Mouse (Mus musculus) neutrophil, adult 83 days (primary cell): ENCODE measurements around the gene Bpifb5. TPM values are rescaled to one million over a fixed set of nuclear protein-coding genes. Genes with fewer than 3 reads are reported as not detected.

Source experiments
- total RNA-seq, 2 experiments: library from RNA; stranded (reverse); gene quantifications; one replicate each; pipeline ENCODE4 v1.2.4; 2023

The Bpifb5 gene
- total RNA-seq = not detected

DNA sequence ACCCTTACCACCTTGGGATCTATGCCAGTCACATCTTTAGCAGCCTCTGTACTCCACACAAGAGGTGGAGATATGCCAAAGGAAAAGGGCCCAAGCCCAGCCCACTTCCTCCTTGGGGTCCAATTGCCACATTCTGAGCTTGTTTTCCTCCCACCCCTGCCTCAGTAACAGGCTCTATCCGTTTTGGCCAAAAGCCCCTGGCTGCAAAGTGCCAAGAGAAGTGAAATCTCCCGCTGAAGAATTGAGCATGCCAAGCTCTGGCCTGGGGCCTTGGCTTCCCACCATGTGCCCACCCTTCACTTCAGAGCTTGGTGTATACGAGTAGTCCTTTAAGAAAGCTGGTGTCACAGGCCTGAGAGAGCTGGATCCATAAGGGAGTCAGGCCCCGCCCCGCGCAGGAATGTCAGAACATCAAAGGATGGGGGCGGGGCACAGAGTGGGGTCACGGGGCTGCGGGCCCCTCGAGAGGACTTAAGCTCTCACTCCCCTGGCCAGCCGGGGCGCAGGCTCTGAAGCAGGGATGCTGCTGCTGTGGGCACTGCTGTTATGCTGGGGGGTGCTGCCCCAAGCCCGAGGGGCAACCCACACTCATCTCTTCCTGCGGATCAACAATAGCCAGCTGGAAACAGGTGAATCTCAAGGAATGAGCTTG, at the start of gene Bpifb5:
TSS of gene Bpifb5 (plus strand) at position 478 of the 652 bp plus-strand sequence.

DNA sequence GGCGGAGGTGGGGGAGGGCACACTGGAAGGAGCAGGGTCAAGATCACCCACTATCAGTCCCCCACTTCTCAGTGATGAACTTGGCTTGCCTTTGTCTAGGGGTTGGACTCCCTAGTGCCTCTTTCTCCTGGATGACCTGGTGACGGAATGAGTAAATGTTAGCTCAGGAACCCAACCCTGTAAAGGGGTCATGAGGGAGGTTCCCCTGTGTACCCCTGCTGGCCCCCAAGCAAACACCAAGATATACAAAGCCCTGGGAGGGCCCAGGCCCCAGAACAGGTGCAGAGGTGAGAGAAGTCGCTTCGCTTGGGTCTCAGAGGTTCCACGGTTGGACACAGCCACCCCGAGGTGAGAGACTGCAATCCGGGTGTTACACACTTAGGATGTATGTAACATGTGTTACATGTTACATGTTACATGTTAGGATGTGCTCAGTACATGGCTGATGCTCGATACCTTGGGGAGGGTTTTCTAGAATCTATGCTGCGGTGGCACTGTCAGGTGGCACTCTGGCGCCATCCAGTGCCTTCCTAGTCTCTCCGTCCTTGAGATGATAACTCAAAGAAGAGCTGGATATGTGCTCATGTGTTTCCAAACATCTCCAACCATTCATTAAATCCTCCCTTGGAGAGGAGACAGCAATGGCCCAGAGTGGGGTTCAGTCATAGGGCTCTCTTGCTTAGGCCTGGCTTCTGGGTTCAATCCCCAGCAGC, 32.8 kb upstream of the Bpifb5 start, which contains the start of gene Bpifb1:
TSS of gene Bpifb1 (plus strand) at position 273 of the 713 bp plus-strand sequence.

DNA sequence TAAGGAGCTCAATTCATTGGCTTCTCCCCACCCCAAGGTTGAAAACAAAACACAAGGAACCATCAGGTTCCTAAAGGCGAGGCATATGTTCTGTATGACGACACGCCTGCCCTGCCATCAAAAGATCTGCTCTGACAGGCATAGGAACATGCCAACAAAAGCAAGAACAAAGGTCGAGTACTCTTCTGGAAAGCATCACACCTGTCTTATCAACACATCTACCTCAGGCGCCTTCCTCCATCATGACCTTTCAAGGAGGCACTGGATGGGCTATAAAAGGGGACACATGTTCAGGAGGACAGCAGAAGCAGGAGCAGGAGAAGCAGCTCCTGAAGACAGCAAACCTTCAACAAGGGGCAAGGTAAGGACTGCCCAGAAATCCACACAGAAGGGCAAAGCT, 34.0 kb downstream of the Bpifb5 start, which contains the start of gene Bpifb9a:
TSS of gene Bpifb9a (plus strand) at position 301 of the 400 bp plus-strand sequence.

Other genes with a start within 250 kb of the Bpifb5 start
- gene Bpifa6, start 248.8 kb upstream of the Bpifb5 start, total RNA-seq = not detected
- not detected for gene Bpifa2, start 215.5 kb upstream of the Bpifb5 start, total RNA-seq
- not detected for gene Bpifa3, start 93.4 kb upstream of the Bpifb5 start, total RNA-seq
- not detected for gene Bpifa1, start 80.9 kb upstream of the Bpifb5 start, total RNA-seq
- not detected for gene Bpifa5, start 61.1 kb upstream of the Bpifb5 start, total RNA-seq
- gene Bpifb1, start 32.9 kb upstream of the Bpifb5 start, total RNA-seq = not detected
- not detected for gene Bpifb9a, start 34.1 kb downstream of the Bpifb5 start, total RNA-seq
- not detected for gene Bpifb9b, start 83.5 kb downstream of the Bpifb5 start, total RNA-seq
- 1 to 10 TPM; 7.5 to 7.9 TPM for gene Cdk5rap1, start 149.3 kb downstream of the Bpifb5 start, total RNA-seq
- gene Snta1, start 184.4 kb downstream of the Bpifb5 start, total RNA-seq = 1 to 10 TPM; 1.4 to 2.0 TPM
- gene Cbfa2t2, start 212.7 kb downstream of the Bpifb5 start, total RNA-seq = 10 to 100 TPM; 18.3 to 18.5 TPM